Mouse (Mus musculus): Measurements from ENCODE around the gene Ndufs7. TPM values are rescaled to one million over a fixed set of nuclear protein-coding genes. Genes with fewer than 3 reads are reported as not detected.

The Ndufs7 gene
- total RNA-seq (2023), result 83.2 TPM

DNA sequence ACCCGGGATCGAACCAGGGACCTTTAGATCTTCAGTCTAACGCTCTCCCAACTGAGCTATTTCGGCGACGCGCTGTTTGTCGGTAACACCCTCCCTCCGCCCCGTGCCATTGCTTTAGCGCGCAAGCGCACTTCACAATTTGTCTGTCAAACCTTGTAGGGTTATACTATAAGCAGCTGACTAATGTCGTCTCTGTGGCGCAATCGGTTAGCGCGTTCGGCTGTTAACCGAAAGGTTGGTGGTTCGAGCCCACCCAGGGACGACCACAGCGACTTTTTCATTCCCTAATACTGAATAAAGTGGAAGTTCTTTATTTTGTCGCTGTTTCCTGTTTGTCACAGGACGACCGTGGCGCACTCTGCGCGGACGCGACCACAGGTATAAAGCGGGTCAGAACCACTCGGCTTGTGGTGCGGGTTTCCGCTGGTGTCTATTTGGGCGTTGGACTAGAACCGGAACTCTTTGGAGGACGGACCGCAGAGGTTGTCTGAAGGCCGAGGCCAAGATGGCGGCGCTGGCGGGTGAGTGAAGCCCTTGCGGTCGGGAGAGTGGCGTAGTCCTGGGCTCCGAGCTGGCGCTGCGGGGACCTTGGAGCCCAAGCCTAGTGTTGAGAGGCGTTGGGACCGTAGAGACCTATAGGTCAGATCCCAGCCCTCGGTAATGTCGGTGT is at the start of gene Ndufs7:
Gene Ndufs7 (plus strand): TSS at position 151 of the 670 bp plus-strand sequence.

DNA sequence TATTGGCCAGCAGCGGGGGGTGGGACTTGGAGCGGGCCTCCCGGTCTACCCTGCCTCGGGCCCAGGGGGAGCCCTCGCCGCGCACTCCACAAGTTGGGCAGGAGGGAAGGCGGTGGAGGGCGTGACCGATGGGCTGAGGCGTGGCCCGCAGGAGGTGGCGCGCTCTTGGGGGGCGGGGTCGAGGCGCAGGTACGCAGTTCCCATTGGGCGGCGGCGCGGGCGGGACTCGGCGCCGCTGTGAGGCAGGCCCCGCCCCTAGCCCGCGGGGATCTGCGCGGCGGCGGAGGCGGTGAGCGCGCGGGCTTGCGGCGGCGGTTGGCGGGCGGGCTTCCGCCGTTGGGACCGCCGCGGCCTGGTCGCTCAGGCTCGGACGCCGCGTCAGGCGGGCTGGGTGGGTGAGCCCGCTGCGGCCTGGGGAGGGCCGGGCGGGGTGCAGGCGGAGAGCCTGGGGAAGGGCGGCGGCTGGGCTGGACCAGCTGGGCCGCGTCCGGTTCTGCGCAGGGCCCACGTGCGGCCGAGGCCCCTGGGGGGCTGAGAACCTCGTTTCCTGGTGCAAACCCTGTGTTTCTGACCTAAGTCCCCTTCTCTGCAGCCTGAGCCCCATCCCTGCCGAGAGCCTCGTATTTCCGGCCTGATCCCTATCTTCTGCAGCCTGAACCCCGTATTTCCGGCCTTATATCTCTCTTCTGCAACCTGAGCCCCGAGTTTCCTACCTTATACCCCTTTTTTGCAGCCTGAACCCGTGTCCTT is 22.3 kb upstream of the Ndufs7 start, which contains the start of gene Mum1:
Gene Mum1 (plus strand): TSS at position 19 of the 750 bp plus-strand sequence.

DNA sequence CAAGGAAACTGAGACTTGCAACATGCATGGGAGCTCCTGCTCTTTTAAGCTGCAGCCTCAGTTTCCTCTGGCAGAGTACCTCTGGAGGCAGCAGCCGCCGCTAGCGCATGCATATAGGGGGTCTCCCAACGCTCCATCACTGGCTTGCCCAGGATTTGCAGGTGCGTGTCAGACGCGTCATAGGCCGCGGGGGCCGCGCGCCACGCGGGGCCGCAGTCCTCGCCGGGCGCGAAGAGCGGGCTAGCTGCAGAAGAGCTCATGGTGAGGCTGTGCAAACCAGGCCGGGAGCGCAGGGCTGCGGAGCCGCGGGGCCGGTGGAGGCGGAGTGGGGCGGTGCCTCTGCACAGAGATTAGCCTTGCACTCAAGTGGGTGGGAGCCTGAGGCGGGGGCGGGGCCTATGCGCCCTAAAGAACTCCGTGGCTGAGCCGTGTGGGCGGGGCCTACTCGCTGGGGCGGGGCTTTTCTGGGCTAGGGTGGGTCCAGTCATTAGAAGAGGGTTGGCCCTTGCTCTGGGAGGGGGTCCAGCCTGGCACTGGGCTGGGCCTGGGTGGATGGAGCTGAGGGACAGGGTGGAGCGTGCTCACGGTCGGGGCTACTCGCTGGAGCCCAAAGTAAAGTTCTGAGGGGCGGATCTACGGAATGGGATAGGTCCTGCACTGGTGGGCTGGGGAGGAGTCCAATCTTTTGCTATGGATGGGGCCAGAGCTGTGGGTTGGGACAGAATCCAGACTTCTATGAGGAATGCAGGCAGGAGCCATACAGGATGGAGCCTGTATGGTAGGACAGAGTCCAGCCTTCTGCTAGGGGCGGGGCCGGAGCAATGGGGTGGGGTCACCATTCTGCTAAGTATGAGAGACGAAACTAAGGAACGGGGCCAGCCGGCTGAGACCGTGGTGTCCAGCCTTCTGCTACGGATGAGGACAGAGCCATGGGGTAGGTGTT is 12.0 kb downstream of the Ndufs7 start, which contains the start of the genes Gamt and Dazap1:
Gene Gamt (minus strand): TSS at position 371 of the 943 bp plus-strand sequence.
Gene Dazap1 (plus strand): TSS at position 845 of the 943 bp plus-strand sequence.

DNA sequence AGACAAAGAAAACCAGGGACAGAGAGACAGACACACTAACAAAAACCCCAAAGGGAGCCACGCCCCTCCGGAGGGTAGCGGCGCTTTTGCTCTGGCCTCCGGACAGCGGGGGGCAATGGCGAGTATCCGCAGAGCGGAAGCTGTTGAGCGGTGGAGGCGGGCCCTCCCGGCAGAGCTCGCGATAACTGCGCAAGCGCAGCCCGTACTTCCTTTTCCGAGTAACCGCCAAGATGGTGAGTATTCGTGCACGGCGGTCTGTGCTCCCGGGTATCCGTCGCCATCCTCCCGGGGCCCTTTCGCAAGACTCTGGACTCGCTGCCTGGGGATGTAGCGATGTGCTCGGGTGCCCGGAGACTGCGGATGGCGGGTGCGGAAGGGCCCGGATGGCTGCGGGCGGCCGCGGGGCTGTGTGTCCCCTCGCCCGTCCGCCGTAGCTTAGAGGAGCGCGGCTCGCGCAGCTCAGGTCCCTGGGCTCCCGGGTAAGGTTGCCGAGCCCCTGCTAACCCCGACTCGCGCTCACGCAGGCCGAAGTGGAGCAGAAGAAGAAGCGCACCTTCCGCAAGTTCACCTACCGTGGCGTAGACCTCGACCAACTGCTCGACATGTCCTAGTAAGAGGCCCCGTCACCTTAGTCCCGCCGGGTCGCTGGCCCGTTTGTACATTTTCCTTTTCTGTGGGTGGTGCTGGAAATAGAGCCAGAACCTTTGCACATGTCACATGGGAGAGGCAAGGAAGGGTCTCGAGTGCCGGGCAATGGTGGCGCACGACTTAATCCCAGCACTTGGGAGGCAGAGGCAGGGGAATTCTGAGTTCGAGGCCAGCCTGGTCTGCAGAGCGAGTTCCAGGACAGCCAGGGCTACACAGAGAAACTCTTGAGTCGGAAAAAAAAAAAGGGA is 43.6 kb downstream of the Ndufs7 start, which contains the start of gene Rps15:
Gene Rps15 (plus strand): TSS at position 203 of the 896 bp plus-strand sequence.

DNA sequence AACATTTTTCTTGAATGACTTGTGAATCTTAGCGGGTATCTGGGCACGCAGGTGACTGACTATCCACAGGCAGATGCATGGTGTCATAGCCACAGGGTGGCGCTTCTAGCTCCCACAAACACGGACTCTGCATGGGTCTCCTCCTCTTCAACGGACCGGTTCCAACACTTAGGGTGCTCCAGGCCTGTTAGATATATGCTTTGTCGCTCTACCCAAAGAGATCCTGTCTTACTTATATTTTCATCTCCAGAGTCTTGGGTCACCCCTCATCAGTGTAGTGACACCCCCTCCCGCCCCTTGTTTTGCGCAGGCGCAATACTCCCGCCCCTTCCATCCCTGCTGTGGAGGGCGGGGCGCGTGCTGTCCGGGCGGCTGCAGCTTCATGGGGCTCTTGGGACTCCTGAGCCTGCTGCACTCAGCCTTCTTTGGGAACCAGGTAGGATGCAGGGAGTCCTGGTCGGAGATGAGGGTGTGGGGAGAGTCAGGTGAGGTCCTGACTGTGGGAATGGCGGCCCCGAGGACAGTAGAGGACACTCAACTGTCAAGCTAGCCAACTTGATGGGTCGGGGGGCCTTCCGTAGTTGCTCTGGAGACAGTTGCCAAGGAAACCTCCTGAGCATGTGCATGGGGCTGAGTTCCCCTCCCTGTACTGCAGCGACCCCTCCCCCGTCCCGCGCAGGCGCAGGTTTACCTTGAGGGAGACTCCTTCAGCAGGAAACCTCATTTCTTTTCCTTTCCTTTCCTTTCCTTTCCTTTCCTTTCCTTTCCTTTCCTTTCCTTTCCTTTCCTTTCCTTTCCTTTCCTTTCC is 46.9 kb downstream of the Ndufs7 start, which contains the start of gene Apc2:
Gene Apc2 (plus strand): TSS at position 360 of the 808 bp plus-strand sequence.

Other genes starting within 250 kb of the Ndufs7 start
- 890 TPM for gene Arhgap45, start 232.5 kb upstream of the Ndufs7 start, total RNA-seq (2023)
- gene Polr2e, start 209.3 kb upstream of the Ndufs7 start, total RNA-seq (2023), result 50.1 TPM
- gene Gpx4, start 202.0 kb upstream of the Ndufs7 start, total RNA-seq (2023), result 134 TPM
- gene Sbno2, start 143.6 kb upstream of the Ndufs7 start, total RNA-seq (2023), result 115 TPM
- 140 TPM for gene Stk11, start 133.3 kb upstream of the Ndufs7 start, total RNA-seq (2023)
- gene Atp5d, start 110.5 kb upstream of the Ndufs7 start, total RNA-seq (2023), result 152 TPM
- 51.8 TPM for gene Cbarp, start 108.3 kb upstream of the Ndufs7 start, total RNA-seq (2023)
- 88.1 TPM for gene Midn, start 100.8 kb upstream of the Ndufs7 start, total RNA-seq (2023)
- 229 TPM for gene Cirbp, start 83.1 kb upstream of the Ndufs7 start, total RNA-seq (2023)
- gene 1600002K03Rik, start 76.2 kb upstream of the Ndufs7 start, total RNA-seq (2023), result 14.7 TPM
- gene Efna2, start 69.6 kb upstream of the Ndufs7 start, total RNA-seq (2023), result 0.44 TPM
- gene Mum1, start 22.7 kb upstream of the Ndufs7 start, total RNA-seq (2023), result 70.1 TPM
- not detected for gene Gamt, start 11.9 kb downstream of the Ndufs7 start, total RNA-seq (2023)
- gene Dazap1, start 12.4 kb downstream of the Ndufs7 start, total RNA-seq (2023), result 199 TPM
- 4,176 TPM for gene Rps15, start 43.3 kb downstream of the Ndufs7 start, total RNA-seq (2023)
- 0.06 TPM for gene Apc2, start 46.9 kb downstream of the Ndufs7 start, total RNA-seq (2023)
- 21.3 TPM for gene 2310011J03Rik, start 71.4 kb downstream of the Ndufs7 start, total RNA-seq (2023)
- gene Pcsk4, start 80.4 kb downstream of the Ndufs7 start, total RNA-seq (2023), result 2.0 TPM
- not detected for gene Reep6, start 80.8 kb downstream of the Ndufs7 start, total RNA-seq (2023)
- gene Adamtsl5, start 99.3 kb downstream of the Ndufs7 start, total RNA-seq (2023), result not detected
- not detected for gene Plk5, start 107.3 kb downstream of the Ndufs7 start, total RNA-seq (2023)
- gene Mex3d, start 138.5 kb downstream of the Ndufs7 start, total RNA-seq (2023), result 9.0 TPM
- gene Mbd3, start 150.4 kb downstream of the Ndufs7 start, total RNA-seq (2023), result 81.1 TPM
- gene Uqcr11, start 157.7 kb downstream of the Ndufs7 start, total RNA-seq (2023), result 47.1 TPM
- 82.4 TPM for gene Tcf3, start 184.5 kb downstream of the Ndufs7 start, total RNA-seq (2023)
- not detected for gene Onecut3, start 245.7 kb downstream of the Ndufs7 start, total RNA-seq (2023)